Mouse (Mus musculus) skeletal muscle tissue, adult 2 months (tissue): ENCODE data around the gene Adad2.

Experiments used
- DNase-seq: peaks from one replicate; pipeline ENCODE4 v3.0.0-alpha.2; 2012; ENCODE audit warnings: low read depth, low spot score

Gene Adad2

GRCm38 (mm10) chr8:119639798-119640197, 27.3 kb downstream of the Adad2 start:
- DNase-seq = no peak

- DNase-seq = no peak
Observed at GRCm38 (mm10) chr8:119641058-119641457, 28.5 kb downstream of the Adad2 start.

- DNase-seq = no peak
Observed at GRCm38 (mm10) chr8:119642960-119643359, 30.4 kb downstream of the Adad2 start.

- DNase-seq = no peak
Observed at GRCm38 (mm10) chr8:119644429-119644960, 31.9 kb downstream of the Adad2 start.

GRCm38 (mm10) chr8:119644981-119645597, 32.5 kb downstream of the Adad2 start:
- no peak for DNase-seq

GRCm38 (mm10) chr8:119646197-119646596, 33.6 kb downstream of the Adad2 start:
- no peak for DNase-seq

- DNase-seq = no peak
Observed at GRCm38 (mm10) chr8:119646846-119647245, 34.3 kb downstream of the Adad2 start.

- peak; percentile 52 for DNase-seq
Observed at GRCm38 (mm10) chr8:119651324-119651723, 38.8 kb downstream of the Adad2 start.

GRCm38 (mm10) chr8:119656709-119657464, 44.3 kb downstream of the Adad2 start:
- no peak for DNase-seq

- DNase-seq = peak; percentile 77
Observed at GRCm38 (mm10) chr8:119661081-119661480, 48.5 kb downstream of the Adad2 start.

- no peak for DNase-seq
Observed at GRCm38 (mm10) chr8:119661892-119662291, 49.3 kb downstream of the Adad2 start.

- no peak for DNase-seq
Observed at GRCm38 (mm10) chr8:119663440-119663839, 50.9 kb downstream of the Adad2 start.

GRCm38 (mm10) chr8:119665270-119665669, 52.7 kb downstream of the Adad2 start:
- no peak for DNase-seq
